Mouse (Mus musculus): Measurements from ENCODE around the gene Cmc1.

The Cmc1 gene

DNA sequence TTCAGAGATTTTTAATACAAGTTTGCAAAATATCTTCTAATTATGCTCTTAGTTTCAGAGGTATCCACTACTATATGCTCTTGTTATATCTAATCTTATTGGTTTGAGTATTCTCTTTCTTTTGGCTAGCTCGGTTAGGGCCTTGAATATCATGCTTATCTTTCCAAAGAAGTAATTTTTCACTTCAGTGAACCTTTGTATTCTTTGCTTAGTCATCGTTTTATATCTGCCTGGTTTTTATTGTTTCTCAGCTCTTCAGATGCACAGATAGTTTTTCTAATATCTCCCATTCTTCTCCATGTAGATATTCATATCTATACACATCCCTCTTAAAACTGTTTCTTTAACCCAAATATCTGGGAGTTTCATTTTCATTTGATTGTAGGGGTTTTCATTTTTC lies 125.0 kb downstream of the Cmc1 start:
- DNase-seq = no peak
